Mouse (Mus musculus) left cerebral cortex, adult 6 months (tissue): Measurements from ENCODE around the gene Ppt2. TPM values are rescaled to one million over a fixed set of nuclear protein-coding genes. Genes with fewer than 3 reads are reported as not detected.

ENCODE experiments used
- long read RNA-seq, 2 experiments: library from polyadenylated mRNA; unstranded; transcript quantifications; one replicate each; pipeline ENCODE4 v2.0.0; 2019 to 2020
- polyA plus RNA-seq: library from polyadenylated mRNA; unstranded; fragments of <200 nt; fragmentation: Nextera tagmentation; gene quantifications from 2 replicates; pipeline ENCODE4 v1.2.3, GENCODE M21; 2021

Ppt2 gene
- 6.5 and 13.9 TPM in 2 replicates for polyA plus RNA-seq
- long read RNA-seq, experiment 1, transcript Ppt2-209 (9 exons, 1,710 nt), result major isoform, 6 of 17 reads
- long read RNA-seq, experiment 1, partial matches to known transcripts, result 2 of 17 reads
- long read RNA-seq, experiment 1, other reads (novel, unspliced or antisense), result 8 of 17 reads
- long read RNA-seq, experiment 2, partial matches to known transcripts, result 0 of 1 reads
- long read RNA-seq, experiment 2, other reads (novel, unspliced or antisense), result 1 of 1 reads

DNA sequence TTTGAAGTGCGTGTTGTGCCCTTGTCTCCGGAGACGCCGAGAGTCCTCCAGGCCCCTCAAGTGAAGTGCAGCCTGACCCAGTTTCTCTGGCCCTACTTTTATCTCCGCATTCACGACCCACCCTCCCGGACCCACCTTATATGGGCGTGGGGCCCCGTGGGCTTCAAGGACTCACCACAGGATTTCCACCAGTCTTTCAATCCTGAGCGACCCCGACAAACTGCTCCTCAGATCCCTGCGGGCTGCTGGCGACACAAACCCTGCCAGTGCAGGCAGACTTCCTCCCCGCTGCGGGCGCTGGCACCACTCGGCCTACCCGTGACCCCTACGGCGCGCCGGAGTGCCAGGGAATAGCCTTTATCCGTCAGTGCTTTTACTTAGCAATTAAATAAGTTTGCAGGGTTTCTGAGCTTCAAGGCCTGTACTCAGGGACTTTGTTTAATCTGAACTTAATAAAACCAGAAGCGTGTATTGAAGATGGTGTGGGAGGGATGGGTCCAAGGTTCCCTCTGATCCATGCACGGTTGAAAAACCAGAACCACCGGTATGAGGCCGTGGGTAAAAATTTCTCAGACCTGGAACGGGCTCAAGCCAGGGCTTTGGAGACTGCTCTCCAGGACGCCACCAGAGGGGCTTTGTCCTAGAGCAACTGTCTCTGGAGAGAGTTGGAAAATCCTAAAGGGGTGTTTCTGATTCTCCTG is at the start of gene Ppt2:
TSS of gene Ppt2 (minus strand) at position 568 of the 701 bp plus-strand sequence.

DNA sequence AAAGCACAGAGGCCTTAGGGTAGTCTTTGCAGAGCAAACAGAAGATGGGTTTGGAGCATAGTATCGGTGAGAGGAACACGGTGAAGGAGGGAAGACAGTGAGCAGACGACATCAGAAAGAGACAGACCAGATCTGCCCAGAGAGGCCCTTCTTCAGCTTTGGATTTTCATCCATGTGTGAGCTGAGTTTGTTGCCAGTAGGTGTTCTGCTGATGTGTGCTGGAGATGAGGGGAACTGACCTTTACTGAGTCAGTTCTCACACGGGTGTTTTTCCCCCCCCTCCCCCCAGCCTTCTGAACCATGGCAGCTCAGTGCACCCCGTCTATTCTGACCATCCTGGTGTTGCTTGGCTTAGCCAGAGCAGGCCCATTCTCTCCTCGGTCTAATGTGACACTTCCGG is 41.9 kb upstream of the Ppt2 start, which contains the start of gene Tnxb:
TSS of gene Tnxb (plus strand) at position 301 of the 400 bp plus-strand sequence.

DNA sequence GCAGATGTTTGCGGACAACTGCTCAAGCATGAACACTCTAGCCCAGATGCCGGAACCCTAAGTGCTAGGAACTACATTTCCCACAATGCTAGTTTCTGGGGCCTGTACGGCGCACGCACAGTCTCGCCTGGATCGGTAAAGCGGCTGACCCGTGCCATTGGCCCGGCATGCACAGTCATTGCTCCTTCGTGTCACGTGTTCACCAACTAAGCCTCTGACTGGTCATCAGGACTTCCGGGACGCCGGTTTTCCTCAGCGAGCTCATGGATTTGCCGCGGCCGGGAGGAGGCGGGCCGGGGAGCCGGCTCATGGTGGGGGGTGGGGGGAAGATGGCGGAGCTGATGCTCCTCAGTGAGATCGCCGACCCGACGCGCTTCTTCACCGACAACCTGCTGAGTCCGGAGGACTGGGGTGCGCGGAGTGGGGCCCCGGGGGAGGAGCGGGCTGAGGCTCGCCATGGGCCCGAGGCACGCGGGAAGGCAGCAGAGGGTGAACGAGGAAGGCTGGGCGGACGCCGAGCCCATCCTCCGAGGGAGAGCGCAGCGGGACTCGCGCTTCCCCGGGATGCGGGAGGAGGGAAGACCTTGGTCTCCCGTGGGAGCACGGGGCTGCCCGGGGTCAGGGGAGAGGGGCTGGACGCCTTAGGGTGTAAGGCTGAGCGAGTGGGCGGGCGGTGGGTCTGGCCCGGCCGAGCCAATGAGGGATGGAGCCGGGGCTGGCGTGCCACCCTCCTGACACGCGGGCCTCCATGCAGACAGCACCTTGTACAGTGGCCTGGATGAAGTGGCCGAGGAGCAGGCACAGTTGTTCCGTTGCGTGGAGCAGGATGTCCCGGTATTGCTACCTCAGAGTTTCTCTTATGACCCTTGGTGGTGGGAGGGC is 18.8 kb upstream of the Ppt2 start, which contains the start of gene Atf6b:
TSS of gene Atf6b (plus strand) at position 241 of the 882 bp plus-strand sequence.

DNA sequence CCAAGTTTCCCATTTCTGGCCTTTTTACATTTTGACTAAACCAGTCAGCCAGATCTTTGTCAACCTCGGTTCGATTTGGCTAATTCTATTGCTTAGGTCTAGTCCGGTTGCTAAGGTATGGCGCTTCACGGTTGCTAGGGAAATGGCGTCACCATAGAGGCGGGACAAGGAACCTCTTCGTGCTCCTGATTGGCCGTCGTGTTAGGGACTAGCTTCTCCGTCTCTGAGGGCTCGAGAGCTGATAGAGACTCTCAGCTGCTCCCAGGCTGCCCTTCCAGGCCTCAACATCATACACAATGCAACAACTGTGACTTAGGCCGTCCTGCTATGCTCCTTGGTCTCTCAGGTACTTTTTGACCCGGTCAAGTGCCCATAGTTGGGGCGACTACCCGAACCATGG is 16.3 kb upstream of the Ppt2 start, which contains the start of gene Fkbpl:
TSS of gene Fkbpl (plus strand) at position 157 of the 400 bp plus-strand sequence.

DNA sequence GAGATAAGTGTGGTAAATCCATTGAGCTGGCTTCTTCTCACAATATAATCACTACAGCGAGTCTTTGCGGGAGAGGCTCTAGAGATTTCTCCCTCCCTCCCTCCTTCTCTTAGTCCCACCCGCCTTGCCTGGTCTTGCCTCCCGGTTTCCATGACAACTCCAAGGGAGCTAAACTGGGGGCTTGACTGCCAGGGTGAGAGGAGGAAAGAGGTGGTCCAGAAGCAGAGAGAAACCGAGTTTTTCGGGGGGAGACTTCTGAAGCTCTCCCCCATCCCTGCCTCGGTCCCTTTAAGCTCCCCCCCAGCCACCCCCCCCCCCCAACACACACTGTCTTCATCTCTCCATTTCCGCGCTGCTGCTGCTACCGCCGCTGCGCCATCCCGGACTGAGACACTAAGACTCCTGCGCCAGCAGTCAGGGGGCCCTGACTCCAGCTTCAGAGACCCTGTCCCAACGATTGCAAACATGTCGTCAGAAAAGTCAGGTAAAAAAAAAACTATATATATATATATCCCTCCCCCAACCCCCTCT is 976 bp upstream of the Ppt2 start, which contains the start of gene Prrt1:
TSS of gene Prrt1 (plus strand) at position 313 of the 531 bp plus-strand sequence.

DNA sequence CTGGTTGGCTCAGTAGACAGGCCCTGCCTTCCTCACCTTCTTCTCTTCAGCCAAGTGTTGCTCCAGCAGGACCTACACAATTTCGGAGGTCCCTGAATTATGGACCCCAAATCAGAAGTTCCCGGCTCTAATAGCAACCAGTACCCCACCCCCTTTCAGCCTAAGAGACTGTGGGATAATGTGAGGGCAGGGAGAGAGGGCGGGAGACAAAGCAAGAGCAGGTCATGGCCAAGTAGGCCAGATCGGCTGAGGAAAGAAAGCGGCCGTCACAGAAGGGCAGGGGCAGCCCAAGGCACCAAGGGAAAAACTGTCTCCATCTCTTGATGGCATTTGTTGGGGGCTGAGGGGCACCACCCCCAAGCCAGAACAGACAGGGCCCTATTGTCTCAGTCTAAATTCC is 12.4 kb downstream of the Ppt2 start, which contains the start of gene Egfl8:
TSS of gene Egfl8 (minus strand) at position 101 of the 400 bp plus-strand sequence.

DNA sequence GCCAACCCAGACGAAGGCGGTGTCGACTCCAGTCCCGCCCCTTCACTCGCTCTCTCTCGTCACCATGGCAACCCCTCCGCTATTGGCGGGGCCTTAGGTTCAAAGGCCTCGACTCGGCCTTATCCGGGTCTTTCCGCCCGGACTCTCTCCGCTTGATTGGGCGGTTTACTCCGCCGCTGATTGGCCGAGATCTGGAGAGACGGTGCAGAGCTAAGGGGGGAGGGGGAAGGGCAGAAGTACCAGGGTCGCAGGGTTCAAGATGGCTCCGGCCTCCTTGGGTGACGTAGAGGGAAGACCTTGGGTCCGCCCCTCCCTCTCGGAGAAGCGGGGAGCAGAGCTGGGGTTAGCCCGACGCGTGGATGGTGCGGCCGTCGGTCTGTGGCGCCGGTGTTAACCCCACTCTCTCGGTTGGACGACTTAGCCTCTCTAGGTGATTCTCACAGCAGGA is 24.2 kb downstream of the Ppt2 start, which contains the start of gene Agpat1:
TSS of gene Agpat1 (plus strand) at position 202 of the 448 bp plus-strand sequence.

DNA sequence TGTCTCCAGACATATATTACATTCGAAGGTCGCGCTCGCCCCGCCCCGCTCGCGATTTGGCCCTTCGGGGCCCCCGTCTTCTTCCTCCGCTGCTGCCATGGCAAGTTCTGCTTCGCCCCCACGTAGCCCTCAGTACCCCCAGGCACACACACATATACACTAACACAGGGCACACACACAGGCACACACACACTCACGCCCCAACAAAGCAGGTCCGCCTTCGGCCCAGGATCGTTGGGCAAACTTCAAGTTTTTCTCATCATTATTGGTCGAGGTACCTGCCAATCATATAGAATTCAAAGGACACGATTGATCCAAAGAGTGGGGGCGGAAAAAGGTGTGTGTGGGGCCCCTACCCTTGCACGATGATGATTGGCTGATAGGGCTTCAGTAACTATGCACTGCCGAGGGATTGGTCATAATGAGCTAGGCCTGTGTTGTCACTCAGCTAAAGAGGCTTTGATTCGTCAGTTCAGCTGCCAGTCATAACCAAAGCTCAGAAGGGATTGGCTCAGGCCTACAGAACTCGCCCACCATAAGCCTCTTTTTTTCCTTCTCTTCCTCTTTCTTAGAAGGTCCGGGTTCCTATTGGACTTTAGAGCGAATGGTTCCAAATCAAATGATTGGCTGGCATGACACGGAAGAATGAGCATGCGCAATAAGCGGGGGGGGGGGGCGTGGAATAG is 24.8 kb downstream of the Ppt2 start, which contains the start of gene Rnf5:
TSS of gene Rnf5 (minus strand) at position 316 of the 686 bp plus-strand sequence.

DNA sequence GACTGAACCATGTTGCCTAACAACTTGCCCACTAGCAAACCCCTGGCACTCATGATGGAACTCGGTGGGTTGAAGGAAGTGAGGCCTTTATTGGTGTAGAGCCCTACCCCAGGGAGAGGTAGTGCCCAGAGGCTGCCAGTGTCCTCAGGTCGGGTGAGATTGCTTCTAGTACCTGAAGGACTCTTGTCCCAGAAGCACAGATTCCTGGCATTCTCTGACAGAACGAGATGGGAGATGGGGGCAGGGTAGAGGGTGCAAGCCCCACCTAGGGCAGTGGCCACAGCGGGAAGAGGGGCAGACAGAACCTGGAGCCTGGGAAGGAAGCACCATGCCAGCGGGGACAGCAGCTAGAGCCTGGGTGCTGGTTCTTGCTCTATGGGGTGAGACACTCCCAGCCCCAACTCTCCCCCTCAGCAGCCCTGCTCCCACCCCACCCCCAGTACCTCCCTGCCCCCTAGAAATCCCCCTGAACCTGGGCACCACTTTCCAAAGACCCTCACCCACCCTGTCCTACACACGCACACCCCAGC is 30.7 kb downstream of the Ppt2 start, which contains the start of gene Ager:
TSS of gene Ager (plus strand) at position 297 of the 530 bp plus-strand sequence.

DNA sequence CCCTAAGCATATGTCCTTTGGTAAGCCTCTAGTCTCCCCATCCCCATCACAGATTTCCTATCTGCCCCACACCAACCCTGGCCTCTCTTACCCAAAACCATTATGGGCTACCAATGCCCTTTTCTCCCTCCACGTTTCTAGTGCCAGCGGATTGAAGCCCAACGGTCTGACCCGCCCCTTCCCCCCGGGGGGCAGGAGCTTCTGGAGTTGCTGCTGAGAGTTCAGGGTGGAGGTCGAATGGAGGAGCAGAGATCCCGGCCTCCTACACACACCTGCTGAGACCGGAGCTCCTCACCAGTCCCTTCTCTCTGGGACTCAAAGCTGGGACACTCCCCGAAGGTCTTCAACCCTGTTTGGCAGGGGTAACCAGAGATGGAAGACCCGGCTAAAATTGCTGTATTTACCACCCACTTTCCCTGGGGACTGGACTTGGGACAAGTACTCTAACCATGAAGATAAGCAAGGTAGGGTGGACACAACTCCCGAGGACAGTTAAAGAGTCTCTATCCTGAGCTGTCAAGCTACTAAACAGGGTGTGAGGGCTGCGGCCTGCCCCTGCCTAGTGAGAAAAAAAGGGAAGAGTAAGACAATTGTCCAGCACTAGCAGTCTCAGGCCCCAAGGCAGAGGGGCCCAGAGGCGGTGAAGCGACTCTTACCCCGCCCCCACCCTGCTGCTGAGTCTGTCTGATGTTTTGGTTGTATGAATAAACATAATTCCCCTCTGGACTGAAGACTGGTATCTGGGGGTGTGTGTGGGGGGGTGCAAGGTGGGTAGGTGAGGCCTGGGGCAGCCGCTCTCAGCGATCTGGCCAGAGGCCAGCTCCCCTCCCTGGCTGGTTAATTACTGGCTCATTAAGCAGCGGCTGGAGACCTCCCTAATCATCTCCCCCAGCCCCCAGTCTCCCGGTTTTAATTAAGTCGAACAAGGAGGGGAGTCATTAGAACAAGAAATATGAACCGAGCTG is 37.0 kb downstream of the Ppt2 start, which contains the start of gene Pbx2:
TSS of gene Pbx2 (plus strand) at position 238 of the 965 bp plus-strand sequence.

DNA sequence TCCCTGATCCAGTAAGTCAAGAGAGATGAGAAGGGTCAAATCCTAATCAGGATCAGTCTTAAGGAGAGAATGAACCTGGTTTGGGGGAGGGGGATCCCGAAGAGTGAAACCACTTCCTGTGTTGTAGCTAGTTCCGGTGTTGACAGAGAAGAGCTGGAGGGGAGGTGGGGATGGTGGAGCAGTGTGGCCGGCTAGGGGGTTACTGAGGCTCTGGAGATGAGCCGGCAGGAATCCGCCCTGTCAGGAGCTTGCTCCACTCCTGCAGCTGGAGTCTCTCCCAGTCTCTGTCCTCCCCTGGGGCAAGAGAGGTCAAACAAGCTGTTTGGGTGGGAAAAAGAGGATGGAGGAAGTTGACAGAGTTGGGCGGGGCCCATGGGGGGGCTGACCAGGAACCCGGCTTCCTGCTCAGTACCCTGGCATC is 38.6 kb downstream of the Ppt2 start, which contains the start of gene Gpsm3:
TSS of gene Gpsm3 (plus strand) at position 126 of the 421 bp plus-strand sequence.

Other genes starting within 250 kb of the Ppt2 start
- gene BC051142, start 229.7 kb downstream of the Ppt2 start, polyA plus RNA-seq, result 0.48 and 0.95 TPM in 2 replicates
- not detected in 2 replicates for gene Btnl4, start 151.2 kb downstream of the Ppt2 start, polyA plus RNA-seq
- gene Btnl6, start 111.2 kb downstream of the Ppt2 start, polyA plus RNA-seq, result not detected in 2 replicates
- gene Notch4, start 64.2 kb downstream of the Ppt2 start, polyA plus RNA-seq, result 0.38 and 2.3 TPM in 2 replicates
- gene Gpsm3, start 38.7 kb downstream of the Ppt2 start, polyA plus RNA-seq, result 0.33 and 1.7 TPM in 2 replicates
- 1.8 and 4.5 TPM in 2 replicates for gene Pbx2, start 37.2 kb downstream of the Ppt2 start, polyA plus RNA-seq
- gene Ager, start 30.6 kb downstream of the Ppt2 start, polyA plus RNA-seq, result 0.64 and 0.85 TPM in 2 replicates
- gene Rnf5, start 24.8 kb downstream of the Ppt2 start, polyA plus RNA-seq, result 171 and 196 TPM in 2 replicates
- 68.0 and 88.2 TPM in 2 replicates for gene Agpat1, start 24.2 kb downstream of the Ppt2 start, polyA plus RNA-seq
- gene Egfl8, start 12.5 kb downstream of the Ppt2 start, polyA plus RNA-seq, result 4.0 and 4.1 TPM in 2 replicates
- gene Prrt1, start 1.0 kb upstream of the Ppt2 start, polyA plus RNA-seq, result 12.4 and 24.5 TPM in 2 replicates
- gene Fkbpl, start 16.3 kb upstream of the Ppt2 start, polyA plus RNA-seq, result 15.4 and 17.0 TPM in 2 replicates
- gene Atf6b, start 18.6 kb upstream of the Ppt2 start, polyA plus RNA-seq, result 25.6 and 45.1 TPM in 2 replicates
- gene Tnxb, start 42.0 kb upstream of the Ppt2 start, polyA plus RNA-seq, result 0.04 and 0.10 TPM in 2 replicates
- gene C4b, start 115.4 kb upstream of the Ppt2 start, polyA plus RNA-seq, result 3.9 and 8.9 TPM in 2 replicates
- gene Cyp21a1, start 176.1 kb upstream of the Ppt2 start, polyA plus RNA-seq, result not detected in 2 replicates
- gene Stk19, start 208.4 kb upstream of the Ppt2 start, polyA plus RNA-seq, result 60.8 and 64.9 TPM in 2 replicates
- gene Dxo, start 208.5 kb upstream of the Ppt2 start, polyA plus RNA-seq, result 25.6 and 26.2 TPM in 2 replicates
- 20.2 and 21.7 TPM in 2 replicates for gene Skiv2l, start 221.7 kb upstream of the Ppt2 start, polyA plus RNA-seq
- 34.1 and 37.6 TPM in 2 replicates for gene Nelfe, start 221.9 kb upstream of the Ppt2 start, polyA plus RNA-seq
- gene Cfb, start 234.0 kb upstream of the Ppt2 start, polyA plus RNA-seq, result 0.39 and 0.50 TPM in 2 replicates